Mouse (Mus musculus): ENCODE measurements around the gene Hpgds.

GRCm38 (mm10) chr6:65164137-65164536 is 19.4 kb upstream of the Hpgds start:
- TF ChIP-seq CTCF (IDR thresholded peaks at IDR 0.05; ENCODE audit: low read depth, low read length) (no peak), TAL1 (conservative IDR thresholded peaks at IDR 0.05; ENCODE audit: low read depth, low read length) (no peak)

All from G1E (cell line).